In genomic region chr9:56865673-56866400, GRCm38 (mm10) we compare ENCODE assay signal across 12 mouse cellular contexts. TPM values are rescaled to one million over a fixed set of nuclear protein-coding genes. Genes with fewer than 3 reads are reported as not detected.
DNase-seq lines count a peak whose midpoint lies in the region; ATAC-seq and TF ChIP-seq lines count a peak whose summit lies in the region.
"Had no signal": no experiment of that assay in that cellular context is flagged by ENCODE, and none has a peak within 500 bp of the region (broad histone marks: within the 10 kb centered on the region; RNA-seq: fewer than 3 reads in every experiment).

No protein-coding gene starts in this region.

- no peak for ATAC-seq in liver, embryonic 15.5 days (ENCODE audit: insufficient read depth)
- no peak for ATAC-seq in liver, embryonic 12.5 days
- no peak for ATAC-seq in forebrain, embryonic 16.5 days
- no peak for ATAC-seq in neural tube, embryonic 12.5 days (ENCODE audit: low FRiP score, low read depth)

- TF ChIP-seq POLR2A in cerebellum, adult 2 months (IDR thresholded peaks at IDR 0.05; ENCODE audit: borderline replicate concordance, insufficient read depth, low read length): no peak

- intact Hi-C loops in heart, postnatal 25 days (cut with DNase I): loop anchor here (2.0 kb wide), 1 partner anchor 23 kb away; no protein-coding TSS in a partner anchor

- H3K9ac ChIP-seq in liver, embryonic 15.5 days: no peak overlapping the region
- no peak overlapping the region for H3K9ac ChIP-seq in liver, embryonic 12.5 days
- H3K9ac ChIP-seq in forebrain, embryonic 16.5 days (replicated peaks; ENCODE audit: low read depth, low read length): no peak overlapping the region
- no peak overlapping the region for H3K9ac ChIP-seq in neural tube, embryonic 12.5 days

- 47% methylated on average over 11 of the region's 11 CpGs for WGBS in liver, embryonic 15.5 days (ENCODE audit: insufficient replicate concordance)
- 43% methylated on average over 11 of the region's 11 CpGs for WGBS in liver, embryonic 12.5 days (ENCODE audit: insufficient replicate concordance)
- 74% methylated on average over 11 of the region's 11 CpGs for WGBS in forebrain, embryonic 16.5 days
- WGBS in neural tube, embryonic 12.5 days: 71% methylated on average over 11 of the region's 11 CpGs
- WGBS in cerebellum, adult 2 months: 63% methylated on average over 11 of the region's 11 CpGs

- H3K4me2 ChIP-seq in liver, embryonic 15.5 days: peak overlapping the region; percentile 48; the same call in 1 of the 2 replicates
- no peak overlapping the region for H3K4me2 ChIP-seq in liver, embryonic 12.5 days
- H3K4me2 ChIP-seq in forebrain, embryonic 16.5 days (ENCODE audit: low read length): no peak overlapping the region
- H3K4me2 ChIP-seq in neural tube, embryonic 12.5 days (replicated peaks): peak overlapping the region; percentile 53

- peaks cover 37% of the 10 kb centered on the region for H3K27me3 ChIP-seq in liver, embryonic 15.5 days
- peaks cover 61% of the 10 kb centered on the region for H3K27me3 ChIP-seq in liver, embryonic 12.5 days (replicated peaks)
- no peaks in the 10 kb centered on the region; the same call in 1 of the 2 replicates for H3K27me3 ChIP-seq in forebrain, embryonic 16.5 days (replicated peaks; ENCODE audit: control insufficient read depth, insufficient read depth, low read length)
- peaks cover 22% of the 10 kb centered on the region; the same call in 1 of the 2 replicates for H3K27me3 ChIP-seq in neural tube, embryonic 12.5 days (replicated peaks)
- no peaks in the 10 kb centered on the region for H3K27me3 ChIP-seq in cerebellum, adult 2 months (ENCODE audit: control insufficient read depth, insufficient read depth, low read length)

- no peaks in the 10 kb centered on the region for H3K4me1 ChIP-seq in liver, embryonic 15.5 days (replicated peaks)
- H3K4me1 ChIP-seq in liver, embryonic 12.5 days: peaks cover 10% of the 10 kb centered on the region; the same call in 1 of the 2 replicates
- H3K4me1 ChIP-seq in forebrain, embryonic 16.5 days (replicated peaks; ENCODE audit: control insufficient read depth, insufficient read depth, low read length): peaks cover 18% of the 10 kb centered on the region
- H3K4me1 ChIP-seq in neural tube, embryonic 12.5 days: peaks cover 24% of the 10 kb centered on the region
- no peaks in the 10 kb centered on the region; the same call in 1 of the 2 replicates for H3K4me1 ChIP-seq in cerebellum, adult 2 months (ENCODE audit: control insufficient read depth, insufficient read depth, low read length)

- no peak for TF ChIP-seq CTCF in cerebellum, adult 2 months (IDR thresholded peaks at IDR 0.05; ENCODE audit: borderline replicate concordance, insufficient read depth, low read depth, low read length)

- H3K36me3 ChIP-seq in liver, embryonic 15.5 days (replicated peaks): no peaks in the 10 kb centered on the region
- no peaks in the 10 kb centered on the region for H3K36me3 ChIP-seq in liver, embryonic 12.5 days
- no peaks in the 10 kb centered on the region for H3K36me3 ChIP-seq in forebrain, embryonic 16.5 days (ENCODE audit: control insufficient read depth, insufficient read depth)
- no peaks in the 10 kb centered on the region for H3K36me3 ChIP-seq in neural tube, embryonic 12.5 days

- peak; percentile 93 for DNase-seq in heart, adult 11 months
- no peak for DNase-seq in heart, postnatal 25 days (ENCODE audit: low spot score)
- DNase-seq in layer of hippocampus, postnatal 14 days (ENCODE audit: low spot score in 2 of 2): no peak
- no peak for DNase-seq in cerebellum, adult 2 months
- DNase-seq: B cell, adult 2 months; cerebellum, adult 11 months; midbrain, embryonic 14.5 days had no signal

- H3K9me3 ChIP-seq in liver, embryonic 15.5 days (replicated peaks): no peaks in the 10 kb centered on the region
- H3K9me3 ChIP-seq in liver, embryonic 12.5 days (replicated peaks): no peaks in the 10 kb centered on the region
- H3K9me3 ChIP-seq in forebrain, embryonic 16.5 days (ENCODE audit: control insufficient read depth, low read length): no peaks in the 10 kb centered on the region
- no peaks in the 10 kb centered on the region for H3K9me3 ChIP-seq in neural tube, embryonic 12.5 days

- no peak overlapping the region for H3K27ac ChIP-seq in liver, embryonic 15.5 days (replicated peaks)
- H3K27ac ChIP-seq in liver, embryonic 12.5 days: no peak overlapping the region
- H3K27ac ChIP-seq in forebrain, embryonic 16.5 days (ENCODE audit: low read length): no peak overlapping the region
- no peak overlapping the region for H3K27ac ChIP-seq in neural tube, embryonic 12.5 days
- no peak overlapping the region for H3K27ac ChIP-seq in cerebellum, adult 2 months (ENCODE audit: insufficient read depth, low read length)

- H3K4me3 ChIP-seq in liver, embryonic 15.5 days (replicated peaks): no peak overlapping the region
- H3K4me3 ChIP-seq in liver, embryonic 12.5 days: no peak overlapping the region
- H3K4me3 ChIP-seq in forebrain, embryonic 16.5 days (replicated peaks; ENCODE audit: low read length): 0 out of 2 replicates have a peak overlapping the region, but pooled peaks have one; percentile 24
- no peak overlapping the region for H3K4me3 ChIP-seq in neural tube, embryonic 12.5 days
- no peak overlapping the region for H3K4me3 ChIP-seq in cerebellum, adult 2 months (replicated peaks; ENCODE audit: insufficient read depth, low read depth, low read length)

RNA-seq across cellular contexts. Expression of gene Cspg4, which starts 1.0 kb away (rescaled TPM):
- 10 to 100 TPM; 15.2 to 20.4 TPM for total RNA-seq in heart, postnatal 25 days (2021)
- 0.61 and 0.75 TPM in 2 replicates for polyA plus RNA-seq in liver, embryonic 15.5 days (2015; fragmentation: Nextera tagmentation; extraction: Ambion mirVana)
- 0.62 and 0.63 TPM in 2 replicates for polyA plus RNA-seq in liver, embryonic 12.5 days (2016; fragmentation: Nextera tagmentation; extraction: Ambion mirVana)
- polyA plus RNA-seq in forebrain, embryonic 16.5 days (2015; fragmentation: Nextera tagmentation; extraction: Ambion mirVana): 7.2 and 8.0 TPM in 2 replicates
- polyA plus RNA-seq in neural tube, embryonic 12.5 days (2016; fragmentation: Nextera tagmentation; extraction: Ambion mirVana): 5.3 and 5.8 TPM in 2 replicates
- 10 to 100 TPM; 33.0 to 36.4 TPM for total RNA-seq in layer of hippocampus, postnatal 14 days (2021)
- 7.4 and 8.9 TPM in 2 replicates for polyA plus RNA-seq in cerebellum, adult 2 months (2012; rRNA removed)

RNA-seq across cellular contexts. Expression of gene Odf3l1, which starts 1.4 kb away (rescaled TPM):
- not detected for total RNA-seq in heart, postnatal 25 days (2021)
- 0.10 TPM in 1 of 2 replicates, not detected in the other for polyA plus RNA-seq in liver, embryonic 15.5 days (2015; fragmentation: Nextera tagmentation; extraction: Ambion mirVana)
- polyA plus RNA-seq in liver, embryonic 12.5 days (2016; fragmentation: Nextera tagmentation; extraction: Ambion mirVana): not detected in 2 replicates
- not detected in 2 replicates for polyA plus RNA-seq in forebrain, embryonic 16.5 days (2015; fragmentation: Nextera tagmentation; extraction: Ambion mirVana)
- polyA plus RNA-seq in neural tube, embryonic 12.5 days (2016; fragmentation: Nextera tagmentation; extraction: Ambion mirVana): not detected in 2 replicates
- not detected for total RNA-seq in layer of hippocampus, postnatal 14 days (2021)
- 0.21 and 0.33 TPM in 2 replicates for polyA plus RNA-seq in cerebellum, adult 2 months (2012; rRNA removed)
- total RNA-seq: left cerebral cortex, adult 18-20 months had no signal
- polyA plus RNA-seq: midbrain, embryonic 14.5 days had no signal

Comparison
In these comparisons a context has a peak if more than half of its experiments do, and no peak if none do; other contexts are left out.
1. H3K4me2 ChIP-seq: peak in liver, embryonic 15.5 days (single experiment) and neural tube, embryonic 12.5 days (single experiment); none in liver, embryonic 12.5 days (single experiment) and forebrain, embryonic 16.5 days (single experiment).